Mouse (Mus musculus) adrenal gland, postnatal 25 days (tissue): ENCODE results near the gene Ifna16. TPM values are rescaled to one million over a fixed set of nuclear protein-coding genes. Genes with fewer than 3 reads are reported as not detected.

Source experiments
- DNase-seq: peaks from one replicate; pipeline ENCODE4 v3.0.0; 2021; ENCODE audit warnings: mixed read lengths
- long read RNA-seq: library from polyadenylated mRNA; stranded (forward); transcript quantifications from one replicate; pipeline ENCODE4 v2.0.0, GENCODE M21; 2021
- total RNA-seq: library from RNA; stranded (reverse); gene quantifications from 2 replicates; pipeline ENCODE4 v1.2.3, GENCODE M21; 2021

Gene Ifna16
- total RNA-seq = not detected in 2 replicates
- long read RNA-seq = 0 reads

DNA sequence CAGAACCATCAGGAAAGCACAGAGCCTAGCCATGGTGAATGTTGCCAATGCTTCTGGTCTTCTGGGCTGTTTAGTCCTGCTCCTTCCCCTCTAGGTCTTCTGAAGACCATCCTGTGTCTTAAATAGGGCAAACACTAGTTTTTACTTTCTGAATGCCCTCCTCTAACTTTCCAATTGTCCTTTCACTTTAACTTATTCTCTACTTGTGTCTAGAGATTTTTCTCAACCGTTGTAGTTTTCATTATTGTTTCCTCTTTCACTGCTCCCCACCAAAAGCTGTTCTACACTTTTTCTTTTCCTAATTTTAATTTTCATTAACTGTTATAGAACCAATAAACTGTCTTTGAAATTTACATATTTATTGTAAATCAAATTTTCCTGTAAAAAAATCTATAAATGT, at the start of gene Ifna16:
Gene Ifna16 (minus strand): TSS at position 101 of the 400 bp plus-strand sequence.
- DNase-seq = no peak

DNA sequence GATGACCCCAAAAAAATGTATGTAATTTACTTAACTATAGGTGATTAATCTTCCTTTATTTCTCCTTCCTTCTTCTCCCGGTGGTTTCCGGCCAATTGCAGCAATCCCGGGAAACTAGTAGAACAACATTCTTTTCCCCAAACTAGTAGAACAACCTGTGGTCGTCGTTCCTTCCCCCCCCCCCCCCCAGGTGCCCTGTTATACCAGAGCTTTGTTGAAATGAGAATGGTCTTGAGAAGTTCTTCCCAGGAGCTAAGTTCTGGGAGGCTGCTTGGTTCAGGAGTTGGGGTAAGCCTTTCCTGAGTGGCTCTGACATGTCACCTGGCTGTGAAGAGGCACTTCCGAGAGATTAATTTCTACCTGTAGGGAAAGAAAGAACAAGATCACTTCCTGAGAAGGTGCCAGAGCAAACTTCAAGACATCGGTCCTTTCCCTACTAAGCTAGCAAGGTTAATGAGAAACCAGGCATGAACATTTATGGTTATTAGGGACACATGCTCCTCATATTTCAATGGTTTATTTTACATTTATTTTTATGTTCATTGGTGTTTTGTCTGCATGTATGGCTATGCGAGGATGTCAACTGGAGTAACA, 46.9 kb upstream of the Ifna16 start:
- DNase-seq = no peak

DNA sequence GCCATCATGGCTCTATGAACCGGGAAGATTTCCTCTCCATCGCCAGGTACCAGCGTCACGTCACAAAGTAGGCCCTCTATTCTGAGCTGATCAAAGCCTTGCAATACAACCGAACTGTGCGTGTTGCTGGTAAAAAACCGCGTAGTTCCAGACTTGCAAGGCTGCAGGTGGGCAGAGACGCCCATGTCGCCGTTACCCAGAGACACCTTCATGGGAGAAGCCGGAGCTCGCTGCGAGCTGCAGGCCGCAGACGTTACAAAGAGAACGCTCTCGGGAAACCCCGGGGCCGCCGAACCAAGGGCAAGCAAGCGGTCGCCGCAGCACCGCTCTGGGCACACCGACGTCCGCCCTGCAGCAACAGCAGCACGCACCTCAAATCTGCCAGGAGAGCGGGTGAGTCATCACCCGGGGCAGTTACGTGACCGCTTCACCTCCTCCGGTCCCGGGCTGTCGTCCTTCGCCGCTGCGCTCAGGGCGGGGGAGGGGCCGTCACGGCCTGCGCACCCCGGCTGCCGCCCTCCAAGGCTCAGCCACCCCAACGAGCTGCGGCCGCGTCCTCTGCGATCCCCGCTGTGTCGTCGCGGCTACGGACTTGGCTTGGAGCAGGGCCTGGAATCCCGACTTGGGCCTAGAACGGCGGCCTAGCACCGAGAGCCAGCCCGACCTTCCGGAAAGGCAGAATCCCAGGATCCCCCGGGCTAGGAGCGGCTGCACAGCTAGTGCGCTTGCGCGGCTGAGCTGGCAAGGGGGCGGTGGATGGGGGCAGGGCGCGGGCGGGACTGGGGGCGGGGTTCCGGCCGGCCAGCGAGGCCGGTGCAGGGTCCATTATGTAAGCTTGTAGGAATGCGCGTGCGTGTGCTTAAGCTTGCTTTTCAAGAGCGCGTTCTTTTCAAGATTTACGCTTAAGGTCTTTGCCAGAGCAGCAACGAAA, 45.3 kb upstream of the Ifna16 start, which contains the start of the genes Gm26566 and Klhl9:
Gene Gm26566 (plus strand): TSS at position 15 of the 931 bp plus-strand sequence.
Gene Klhl9 (minus strand): TSS at position 675 of the 931 bp plus-strand sequence.
- peak; percentile 96 for DNase-seq

DNA sequence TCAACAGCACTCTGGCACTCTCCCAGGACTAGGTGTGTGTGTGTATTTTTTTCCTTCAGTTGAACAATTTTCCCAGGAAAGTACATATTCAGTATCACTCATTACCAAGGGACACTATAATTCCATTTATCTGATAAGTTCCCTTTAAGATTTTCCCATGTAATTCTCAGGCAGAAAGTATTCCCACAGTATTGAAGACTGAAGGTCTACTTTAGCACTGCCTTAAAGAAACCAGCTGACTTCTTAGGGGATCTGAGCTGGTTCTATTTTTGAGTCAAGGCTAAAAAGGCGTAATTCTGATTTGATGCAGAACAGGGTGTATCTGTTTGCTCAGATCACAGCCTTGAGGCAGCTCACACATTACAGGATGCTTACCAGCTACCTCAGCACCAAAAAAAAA, 42.0 kb upstream of the Ifna16 start:
- no peak for DNase-seq

DNA sequence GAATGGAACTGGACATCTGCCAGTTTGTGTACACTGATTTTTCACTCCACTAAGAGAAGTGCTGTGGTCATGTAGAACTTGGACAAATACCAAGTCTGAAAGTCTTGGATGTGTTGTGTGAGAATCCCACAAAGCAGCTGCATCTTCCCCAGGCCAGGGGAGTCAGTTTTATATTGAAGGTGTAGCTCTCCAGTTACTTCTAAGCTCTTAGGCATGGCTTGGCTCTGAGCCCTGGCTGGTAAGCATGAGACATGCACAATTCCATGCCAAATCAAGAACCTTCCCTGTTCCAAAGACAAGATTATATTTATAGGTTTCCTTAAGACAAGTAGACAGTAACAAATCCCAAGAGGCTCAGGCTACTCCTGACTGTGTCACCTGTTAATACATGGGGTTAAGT, 38.3 kb upstream of the Ifna16 start:
- DNase-seq = peak; percentile 48

DNA sequence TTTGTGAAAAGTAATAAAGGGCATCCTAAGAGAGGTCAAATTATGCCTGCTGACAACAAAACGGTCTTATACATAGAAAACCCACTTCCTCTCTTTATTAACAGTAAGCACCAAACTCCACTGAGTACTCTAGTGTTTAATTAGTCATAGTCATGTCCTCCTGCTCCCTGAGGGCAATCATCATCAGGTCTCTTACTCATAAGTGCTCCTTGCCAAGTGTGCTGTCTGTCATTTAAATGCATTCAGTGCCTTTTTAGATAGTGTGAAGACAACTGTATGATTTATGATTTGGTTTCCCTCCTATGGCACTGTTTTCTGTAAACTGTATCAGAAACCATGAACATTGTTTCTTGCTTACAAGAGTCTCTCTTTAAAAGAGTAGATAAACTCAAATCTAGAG, 37.6 kb upstream of the Ifna16 start:
- no peak for DNase-seq

DNA sequence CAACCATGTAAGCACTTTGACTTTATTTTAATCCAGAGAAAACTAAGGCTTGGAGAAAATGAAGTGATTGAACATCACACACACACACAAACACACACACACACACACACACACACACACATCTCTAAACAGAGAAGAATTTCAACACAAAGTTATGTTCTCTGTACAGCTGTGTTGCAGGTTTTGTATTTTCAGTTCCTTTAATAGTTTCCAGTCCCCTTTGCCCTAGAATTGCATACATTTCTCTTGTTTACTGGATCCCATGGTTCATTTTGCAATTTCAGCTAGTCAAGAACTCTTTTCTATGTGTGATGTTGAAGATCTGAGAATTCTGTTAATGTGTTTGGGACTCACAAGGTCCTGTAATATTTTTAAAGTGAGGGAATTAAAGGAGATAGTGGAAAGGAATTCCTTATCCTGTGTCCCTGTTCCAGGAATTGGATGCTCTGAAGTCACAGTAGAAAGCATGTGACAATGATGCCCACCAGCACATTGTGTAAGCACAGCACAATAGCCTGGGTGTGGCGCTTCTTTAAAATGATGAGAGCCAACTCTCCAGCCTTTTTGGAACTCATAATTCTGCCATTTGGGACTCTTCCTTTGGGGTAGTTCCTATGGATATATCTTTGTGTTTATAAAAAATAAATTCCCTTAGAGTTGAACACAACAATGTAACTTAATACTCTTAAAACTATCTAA, 30.6 kb upstream of the Ifna16 start:
- no peak for DNase-seq

DNA sequence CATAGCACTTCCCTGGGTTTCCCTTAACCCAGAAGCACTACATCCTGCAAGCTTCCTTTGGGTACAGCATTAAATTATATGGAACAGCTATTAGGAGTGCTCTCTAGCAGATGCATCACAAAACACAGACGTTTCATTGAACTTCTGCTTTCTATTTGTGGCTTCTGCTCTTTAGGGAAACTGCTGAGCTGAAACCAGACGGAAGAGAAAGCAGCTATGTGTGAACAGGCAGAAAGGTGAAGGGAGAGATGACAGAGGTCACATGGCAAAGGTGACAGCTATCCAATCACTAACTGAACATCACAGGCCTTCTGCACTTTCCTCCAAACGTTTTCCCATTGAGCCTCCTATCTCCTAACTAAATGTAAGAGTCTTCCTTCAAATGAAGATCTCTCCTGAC, 29.2 kb upstream of the Ifna16 start:
- no peak for DNase-seq

DNA sequence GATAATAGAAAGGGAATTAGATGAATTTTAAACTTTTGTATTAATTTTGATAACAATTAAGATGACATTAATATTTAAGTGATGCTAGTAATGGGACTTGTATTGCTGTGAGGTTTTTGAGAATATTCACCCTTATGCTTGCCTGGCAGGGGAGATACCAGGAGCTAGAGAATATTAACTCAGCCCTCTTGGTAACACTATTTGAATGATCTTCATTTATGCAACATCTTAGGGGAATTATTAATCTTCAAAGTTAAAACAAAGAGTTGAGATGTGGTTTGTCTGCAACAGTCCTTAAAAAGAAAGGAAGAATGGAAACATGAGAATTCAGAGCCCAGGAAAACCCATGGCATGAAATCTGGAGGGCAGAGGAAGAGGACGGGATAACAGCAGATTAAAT, 22.6 kb upstream of the Ifna16 start:
- no peak for DNase-seq

DNA sequence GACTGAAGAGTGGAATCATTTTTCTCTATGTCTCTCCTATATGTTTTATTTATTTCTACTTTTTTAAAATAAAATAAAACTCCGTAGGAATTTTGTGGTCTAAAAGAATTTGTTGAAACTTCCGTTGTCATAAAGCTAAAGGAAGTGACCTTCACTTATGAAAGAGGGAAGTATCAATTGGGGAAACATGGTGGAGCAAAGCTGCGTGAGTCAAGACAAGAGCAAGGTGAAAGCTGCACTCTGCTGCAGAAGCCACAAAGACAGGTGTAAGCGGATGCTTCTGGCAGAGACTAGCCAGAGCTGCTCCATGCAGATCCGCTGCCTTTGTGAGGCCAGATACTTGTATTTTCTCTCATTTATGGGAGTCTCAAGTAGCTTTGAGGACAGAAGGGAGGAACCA, 22.1 kb upstream of the Ifna16 start:
- no peak for DNase-seq

DNA sequence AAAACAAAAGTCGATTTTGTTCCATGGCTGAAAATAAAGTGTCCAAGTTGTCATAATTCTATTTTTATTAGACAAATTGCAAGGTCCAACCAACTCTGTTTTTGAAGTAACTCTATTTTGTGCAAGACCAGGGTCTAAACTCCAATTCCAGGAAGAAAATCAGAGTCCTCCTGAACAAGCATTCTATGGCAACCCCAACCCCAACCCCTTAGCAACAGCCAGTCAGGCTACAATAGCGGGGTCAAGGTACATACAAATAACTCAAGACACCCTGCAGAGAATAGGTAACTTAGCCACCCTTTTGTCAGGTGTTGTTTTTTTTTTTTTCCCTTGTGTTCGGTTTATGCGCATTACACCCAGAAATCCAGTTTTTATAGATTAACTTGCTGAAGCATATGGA, 21.0 kb upstream of the Ifna16 start:
- DNase-seq = no peak

DNA sequence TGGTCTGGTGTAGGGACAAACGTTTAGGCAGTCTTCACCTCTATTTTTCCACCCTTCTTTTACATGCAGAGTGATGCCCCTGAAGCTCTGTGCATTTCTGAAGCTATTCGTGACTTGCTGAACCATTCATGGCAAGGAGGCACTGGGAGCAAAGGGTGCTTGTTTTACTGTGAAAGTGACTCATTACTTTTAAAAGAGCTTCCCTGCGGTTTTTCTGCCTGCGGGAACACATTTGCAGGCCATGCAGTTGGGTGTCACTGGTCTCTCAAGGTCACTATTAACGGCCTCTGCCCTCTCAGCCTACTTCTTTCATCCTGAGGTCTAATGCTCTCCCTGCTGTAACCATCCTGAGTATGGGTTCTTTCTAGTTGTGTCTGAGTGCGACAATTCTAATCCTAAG, 20.4 kb upstream of the Ifna16 start:
- no peak for DNase-seq

DNA sequence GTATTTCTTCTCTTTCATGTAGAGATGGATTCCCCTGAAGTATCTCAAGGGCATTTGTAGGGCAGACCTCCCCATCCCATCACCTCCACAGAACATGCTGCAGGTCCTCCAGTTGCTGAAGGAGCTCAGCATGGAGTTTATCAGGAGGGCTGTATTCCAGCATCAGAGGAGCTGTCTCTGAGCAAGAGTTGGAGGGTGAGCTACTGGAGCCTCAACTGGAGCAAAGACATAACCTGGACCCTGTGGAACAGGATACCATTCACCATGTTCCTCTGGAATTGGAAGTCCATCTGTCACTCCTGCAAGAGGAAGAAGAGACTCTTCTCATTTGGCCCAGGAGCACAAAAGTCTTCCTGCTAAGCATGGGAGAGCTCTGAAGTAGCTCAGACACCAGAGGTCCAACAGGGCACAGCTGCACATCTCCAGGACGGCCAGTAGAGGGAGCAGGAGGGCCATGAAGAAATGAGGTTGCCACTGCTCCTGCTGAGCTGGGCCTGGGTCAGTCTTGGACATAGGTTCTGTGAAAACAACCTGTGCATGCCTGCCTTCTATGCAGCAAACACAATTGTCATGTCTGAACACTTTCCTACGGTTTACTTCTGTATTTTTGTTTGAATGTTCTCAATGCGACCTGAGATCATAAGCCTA, 19.6 kb upstream of the Ifna16 start:
- peak; percentile 72 for DNase-seq

DNA sequence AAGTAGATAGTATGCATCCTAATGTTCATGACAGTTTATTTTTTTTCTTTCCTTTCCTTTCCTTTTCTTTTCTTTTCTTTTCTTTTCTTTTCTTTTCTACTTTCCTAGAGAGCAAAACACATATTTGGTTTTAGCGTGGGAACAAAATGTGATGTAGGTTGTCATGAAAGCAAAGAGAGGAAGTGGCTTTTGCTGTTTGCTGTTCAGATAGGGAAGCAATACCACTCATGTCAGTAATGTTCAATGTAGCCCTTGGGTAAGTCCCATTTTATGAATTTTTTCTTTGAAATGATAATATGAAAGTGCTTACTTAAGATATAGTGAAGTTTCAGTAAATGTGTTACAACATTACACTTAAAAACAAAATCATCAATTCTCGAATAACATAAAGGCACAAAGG, 16.7 kb upstream of the Ifna16 start:
- no peak for DNase-seq

DNA sequence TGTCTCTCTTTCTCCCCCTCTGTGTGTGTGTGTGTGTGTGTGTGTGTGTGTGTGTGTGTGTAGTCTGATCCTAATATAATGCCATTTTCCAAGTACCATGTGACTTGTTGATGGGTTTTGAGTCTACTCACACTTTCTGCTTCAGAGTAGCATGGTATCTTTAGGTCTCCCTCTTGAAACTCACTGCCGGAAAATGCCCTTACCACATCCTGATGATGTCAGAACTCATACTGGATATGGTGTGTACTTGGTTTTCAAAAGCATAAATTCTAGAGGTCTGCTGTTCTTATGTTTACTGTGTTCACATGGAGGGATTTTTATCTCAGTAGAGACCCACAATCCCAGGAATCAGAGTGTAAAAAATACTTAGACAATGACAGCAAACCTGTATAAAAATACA, 15.8 kb upstream of the Ifna16 start:
- DNase-seq = no peak

DNA sequence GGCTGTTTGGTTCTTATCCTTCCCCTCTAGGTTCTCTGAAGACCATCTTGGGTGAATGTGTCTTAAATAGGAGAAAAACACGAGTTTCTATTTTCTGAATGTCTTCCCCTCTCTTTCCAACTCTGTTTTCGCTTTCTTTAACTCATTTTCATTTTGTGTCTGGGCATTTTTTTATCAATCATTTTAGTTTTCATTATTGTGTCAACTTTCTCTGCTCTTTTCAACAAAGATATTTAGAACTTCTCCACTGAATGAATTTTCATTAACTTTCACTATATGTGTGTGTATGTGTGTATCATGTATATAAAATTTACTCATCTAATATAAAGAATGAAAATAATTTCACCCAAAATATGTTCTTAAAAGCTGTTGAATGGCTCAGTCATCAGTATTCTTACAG, 14.5 kb upstream of the Ifna16 start, which contains the start of gene Ifnab:
Gene Ifnab (minus strand): TSS at position 101 of the 400 bp plus-strand sequence.
- DNase-seq = no peak

DNA sequence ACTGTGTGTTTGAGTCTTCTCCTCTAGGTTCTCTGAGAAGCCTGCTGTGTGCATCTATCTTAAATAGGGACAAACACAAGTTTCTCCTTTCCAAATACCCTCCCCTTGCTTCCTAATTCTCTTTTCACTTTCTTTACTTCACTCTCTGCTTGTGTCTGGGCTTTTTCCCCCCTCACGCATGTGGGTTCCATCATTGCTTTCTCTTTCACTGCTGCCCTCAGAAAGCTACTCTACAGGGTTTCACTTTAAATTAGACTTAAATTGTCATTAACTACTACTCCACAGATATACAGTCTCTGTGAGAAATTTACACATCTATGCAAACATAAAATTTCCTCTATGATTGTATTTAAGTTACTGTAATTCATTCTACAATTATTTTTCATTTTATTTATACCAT, 7.1 kb upstream of the Ifna16 start, which contains the start of gene Ifna2:
Gene Ifna2 (minus strand): TSS at position 101 of the 400 bp plus-strand sequence.
- no peak for DNase-seq

DNA sequence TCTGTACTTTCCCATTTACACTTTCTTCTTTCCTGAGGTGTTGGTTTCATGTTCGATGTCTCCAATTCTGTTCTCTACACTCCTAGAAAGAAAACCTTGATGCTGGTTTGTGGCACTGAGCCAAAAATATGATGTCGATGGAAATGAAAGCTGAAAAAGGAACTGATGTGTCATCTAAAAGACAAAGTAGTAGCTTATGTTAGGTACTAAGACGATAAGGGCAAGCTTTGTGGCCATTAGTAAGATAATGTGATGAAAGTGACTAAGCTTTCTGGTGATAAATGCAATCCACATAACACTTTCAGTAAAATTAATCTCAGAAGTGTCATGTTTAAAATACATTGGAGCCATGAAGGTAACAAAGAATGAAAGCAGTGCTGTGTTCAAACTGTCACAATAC, 4.6 kb upstream of the Ifna16 start:
- DNase-seq = no peak

DNA sequence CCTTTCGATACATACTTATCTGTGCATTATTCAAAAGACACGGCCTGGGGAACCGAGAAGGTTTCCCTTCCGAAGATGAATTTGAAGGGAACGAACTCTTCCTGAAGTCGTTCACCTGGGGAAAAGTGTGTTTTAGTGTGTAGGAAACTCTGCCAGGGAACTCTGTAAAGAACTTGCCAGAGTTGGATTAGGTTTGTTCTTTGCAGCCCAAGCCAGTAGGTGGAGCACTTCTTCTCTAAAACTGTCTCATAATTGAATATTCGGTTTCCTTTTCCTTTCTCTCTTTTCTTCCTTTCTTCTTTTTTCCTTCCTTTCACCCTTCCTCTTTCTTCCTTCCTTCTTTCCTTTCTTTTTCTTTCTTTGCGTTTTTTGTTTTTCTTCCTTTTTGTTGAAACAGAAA, 3.6 kb upstream of the Ifna16 start:
- DNase-seq = no peak

DNA sequence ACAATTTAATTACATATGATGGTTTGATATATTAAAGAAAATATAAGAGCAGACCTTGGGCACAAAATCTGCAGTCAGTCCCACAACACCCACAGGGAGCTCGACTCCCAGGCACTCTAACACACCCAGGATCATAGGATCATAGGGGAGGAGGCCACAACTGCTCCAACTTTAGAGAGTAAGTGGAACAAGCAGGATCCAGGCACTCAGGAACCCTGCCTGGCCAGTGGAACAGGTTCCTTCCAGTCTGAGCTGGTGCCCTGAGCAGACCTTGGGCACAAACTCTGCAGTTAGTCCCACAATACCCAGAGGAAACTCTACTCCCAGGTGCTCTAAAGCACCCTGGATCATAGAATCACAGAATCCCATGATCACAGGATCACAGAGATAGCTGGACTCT, 21.3 kb downstream of the Ifna16 start:
- DNase-seq = no peak

DNA sequence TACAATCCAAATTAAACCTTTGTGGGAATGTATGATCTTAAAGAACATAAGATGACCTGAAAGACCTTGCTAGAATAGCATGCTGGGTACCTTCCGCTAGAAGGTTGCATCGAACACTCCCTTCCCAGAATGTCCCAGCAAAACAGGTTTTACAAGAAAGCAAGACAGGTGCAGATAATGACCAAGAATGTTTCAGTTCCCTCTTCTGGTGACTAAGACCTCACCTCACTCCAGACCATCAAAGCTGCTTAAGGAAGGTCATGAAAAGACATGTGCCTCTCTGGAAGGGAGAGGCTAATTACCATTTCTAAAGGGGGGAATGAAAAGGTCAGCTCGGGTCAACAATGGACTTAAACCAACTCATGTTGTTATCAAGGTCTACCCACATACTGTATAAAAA, 23.1 kb downstream of the Ifna16 start:
- DNase-seq = no peak

DNA sequence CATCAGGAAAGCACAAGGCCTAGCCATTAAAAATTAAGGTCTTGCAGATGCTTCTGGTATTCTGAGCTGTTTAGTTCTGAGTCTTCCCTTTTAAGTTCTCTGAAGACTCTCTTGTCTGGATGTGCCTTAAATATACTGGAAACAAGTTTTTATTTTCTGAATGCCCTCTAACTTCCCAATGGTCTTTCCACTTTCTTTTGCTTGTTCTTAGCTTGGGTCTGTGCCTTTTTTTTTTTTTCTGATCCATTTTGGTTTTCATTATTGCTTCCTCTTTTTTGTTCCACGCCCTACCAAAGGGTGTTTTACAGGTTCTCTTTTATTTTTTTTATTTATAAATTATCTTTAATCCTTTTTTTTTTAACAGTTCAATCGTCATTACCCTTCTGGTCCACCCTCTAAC, 32.4 kb downstream of the Ifna16 start, which contains the start of gene Ifna13:
Gene Ifna13 (minus strand): TSS at position 101 of the 400 bp plus-strand sequence.
- DNase-seq = no peak
